Mouse (Mus musculus): Measurements from ENCODE around the gene Soga3.

The Soga3 gene

DNA sequence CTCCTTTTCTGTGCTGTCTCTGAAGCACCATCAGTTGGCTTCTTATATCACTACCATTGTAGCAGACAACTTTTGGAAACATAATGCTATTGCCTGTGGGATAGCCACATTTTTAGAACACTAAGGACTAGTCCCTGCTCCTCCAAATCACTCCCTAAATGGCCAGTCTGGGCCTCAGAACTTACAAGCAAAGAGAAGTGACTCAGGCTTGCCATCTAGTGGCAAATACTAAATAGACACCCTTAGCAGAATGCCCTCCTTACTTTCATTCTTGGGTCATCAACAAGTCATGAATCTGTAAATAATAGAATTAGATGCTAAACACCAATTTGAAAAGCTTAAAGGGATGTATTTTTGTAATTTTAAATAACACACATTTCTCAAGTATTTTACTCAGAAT lies 63.1 kb downstream of the Soga3 start:
- no peak for DNase-seq (ENCODE audit: low spot score in 2 of 2)

- no peak for DNase-seq (ENCODE audit: low spot score in 2 of 2)
Observed at GRCm38 (mm10) chr10:29208735-29209134, 65.1 kb downstream of the Soga3 start.

DNA sequence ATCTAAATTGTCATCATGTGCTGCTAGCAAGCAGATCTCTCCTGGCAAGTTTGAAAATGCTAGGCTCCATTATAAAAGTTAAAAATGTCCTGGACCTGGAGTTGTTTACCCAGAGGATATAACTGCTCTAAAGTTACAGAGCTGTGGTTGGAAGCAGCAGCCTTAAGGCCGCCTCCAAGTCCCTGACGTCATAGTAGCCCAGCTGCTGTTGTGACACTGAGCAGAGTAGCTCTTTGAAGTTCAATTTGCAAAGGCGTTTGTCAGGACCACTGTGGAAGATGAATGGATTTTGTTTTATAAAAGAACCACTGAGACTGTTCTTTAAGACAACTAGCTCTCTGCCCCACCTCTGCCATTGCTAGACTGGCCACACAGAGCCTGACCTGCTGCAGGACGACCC lies 67.8 kb downstream of the Soga3 start, which contains the start of gene 9330159F19Rik:
Gene 9330159F19Rik (plus strand): TSS at position 154 of the 400 bp plus-strand sequence.
- peak; percentile 42 to 44 for DNase-seq (ENCODE audit: low spot score in 2 of 2)

- DNase-seq (ENCODE audit: low spot score in 2 of 2) = no peak
Observed at GRCm38 (mm10) chr10:29213534-29214100, 70.0 kb downstream of the Soga3 start.

GRCm38 (mm10) chr10:29216957-29217356 lies 73.3 kb downstream of the Soga3 start:
- no peak for DNase-seq (ENCODE audit: low spot score in 2 of 2)

- no peak for DNase-seq (ENCODE audit: low spot score in 2 of 2)
Observed at GRCm38 (mm10) chr10:29217451-29217850, 73.8 kb downstream of the Soga3 start.

- DNase-seq (ENCODE audit: low spot score in 2 of 2) = no peak
Observed at GRCm38 (mm10) chr10:29225329-29225728, 81.7 kb downstream of the Soga3 start.

- no peak for DNase-seq (ENCODE audit: low spot score in 2 of 2)
Observed at GRCm38 (mm10) chr10:29231208-29231607, 87.6 kb downstream of the Soga3 start.
